Mouse (Mus musculus): Measurements from ENCODE around the gene Ret. TPM values are rescaled to one million over a fixed set of nuclear protein-coding genes. Genes with fewer than 3 reads are reported as not detected.

Ret gene
- total RNA-seq, 2 experiments from 2014 or later: 8.3 to 8.6 TPM

- intact Hi-C loops (cut with DNase I): loop anchor here (1.0 kb wide), 2 partner anchors 200 to 241 kb away; no protein-coding TSS in a partner anchor
- peak; percentile 79 to 85 for DNase-seq
Measured at GRCm38 (mm10) chr6:118179316-118180084, 18.0 kb downstream of the Ret start.

- intact Hi-C loops (cut with DNase I): no loop called here
- no peak for DNase-seq
Measured at GRCm38 (mm10) chr6:118173975-118174328, 23.6 kb downstream of the Ret start.

GRCm38 (mm10) chr6:118173251-118173974, 24.1 kb downstream of the Ret start:
- DNase-seq: no peak
- intact Hi-C loops (cut with DNase I): no loop called here

GRCm38 (mm10) chr6:118171386-118171785, 26.1 kb downstream of the Ret start:
- DNase-seq: no peak
- intact Hi-C loops (cut with DNase I): no loop called here

GRCm38 (mm10) chr6:118168106-118168505, 29.4 kb downstream of the Ret start:
- intact Hi-C loops (cut with DNase I): no loop called here
- no peak for DNase-seq

- no peak for DNase-seq
- intact Hi-C loops (cut with DNase I): no loop called here
Measured at GRCm38 (mm10) chr6:118167013-118167412, 30.5 kb downstream of the Ret start.

GRCm38 (mm10) chr6:118165516-118165915, 32.0 kb downstream of the Ret start:
- no peak for DNase-seq
- intact Hi-C loops (cut with DNase I): no loop called here

GRCm38 (mm10) chr6:118164691-118165090, 32.8 kb downstream of the Ret start:
- no peak for DNase-seq
- intact Hi-C loops (cut with DNase I): no loop called here

GRCm38 (mm10) chr6:118163086-118163485, 34.4 kb downstream of the Ret start:
- intact Hi-C loops (cut with DNase I): no loop called here
- DNase-seq: no peak

- DNase-seq: no peak
- intact Hi-C loops (cut with DNase I): no loop called here
Measured at GRCm38 (mm10) chr6:118162457-118163082, 34.9 kb downstream of the Ret start.

GRCm38 (mm10) chr6:118153091-118153490, 44.4 kb downstream of the Ret start:
- no peak for DNase-seq
- intact Hi-C loops (cut with DNase I): no loop called here

GRCm38 (mm10) chr6:118150988-118151387, 46.5 kb downstream of the Ret start:
- DNase-seq: no peak
- intact Hi-C loops (cut with DNase I): no loop called here

GRCm38 (mm10) chr6:118150538-118150937, 47.0 kb downstream of the Ret start:
- no peak for DNase-seq
- intact Hi-C loops (cut with DNase I): no loop called here

- intact Hi-C loops (cut with DNase I): no loop called here
- DNase-seq: no peak
Measured at GRCm38 (mm10) chr6:118150128-118150527, 47.4 kb downstream of the Ret start.

- intact Hi-C loops (cut with DNase I): no loop called here
- DNase-seq: no peak
Measured at GRCm38 (mm10) chr6:118140961-118141360, 56.6 kb downstream of the Ret start.

GRCm38 (mm10) chr6:118138731-118139709, 58.5 kb downstream of the Ret start, which contains the start of gene Csgalnact2:
TSS of gene Csgalnact2 (minus strand) at chr6:118139140.
- intact Hi-C loops (cut with DNase I): no loop called here
- peak; percentile 97 for DNase-seq

- intact Hi-C loops (cut with DNase I): no loop called here
- no peak for DNase-seq
Measured at GRCm38 (mm10) chr6:118137148-118137547, 60.4 kb downstream of the Ret start.

GRCm38 (mm10) chr6:118134461-118134860, 63.1 kb downstream of the Ret start:
- no peak for DNase-seq
- intact Hi-C loops (cut with DNase I): no loop called here

GRCm38 (mm10) chr6:118130022-118130421, 67.5 kb downstream of the Ret start:
- intact Hi-C loops (cut with DNase I): no loop called here

GRCm38 (mm10) chr6:118127827-118128487, 69.6 kb downstream of the Ret start:
- DNase-seq: no peak
- intact Hi-C loops (cut with DNase I): no loop called here

More at GRCm38 (mm10) chr6:118130022-118130421, 67.5 kb downstream of the Ret start:
- DNase-seq: no peak
